Mouse (Mus musculus) midbrain, embryonic 16.5 days (tissue): ENCODE data around the gene Ccdc89. TPM values are rescaled to one million over a fixed set of nuclear protein-coding genes. Genes with fewer than 3 reads are reported as not detected.

Experiments
- ATAC-seq: fragments of 200-750 bp; cut with Nextera tagmentation; 2 replicates; pipeline ENCODE4 v1.8.0; 2017; ENCODE audit warnings: moderate TSS enrichment
- H3K27ac ChIP-seq: fragments of 300-500 bp; sonication (generic); 2 replicates; pipeline ENCODE4 v1.5.1; 2014; ENCODE audit warnings: mild to moderate bottlenecking, low read length, mixed read lengths
- H3K27me3 ChIP-seq: fragments of 300-500 bp; sonication (generic); 2 replicates; pipeline ENCODE4 v1.6.1; 2014; ENCODE audit warnings: low read depth, low read length, mixed read lengths; ENCODE audit not compliant: control insufficient read depth, insufficient read depth
- H3K36me3 ChIP-seq: fragments of 300-500 bp; sonication (generic); 2 replicates; pipeline ENCODE4 v1.6.1; 2014; ENCODE audit warnings: mild to moderate bottlenecking, low read length, moderate library complexity, mixed read lengths; ENCODE audit not compliant: control insufficient read depth, insufficient read depth
- H3K4me1 ChIP-seq: fragments of 300-500 bp; sonication (generic); 2 replicates; pipeline ENCODE4 v1.6.1; 2014; ENCODE audit warnings: mild to moderate bottlenecking, low read length, mixed read lengths; ENCODE audit not compliant: control insufficient read depth, insufficient read depth
- H3K4me2 ChIP-seq: fragments of 300-500 bp; sonication (generic); 2 replicates; pipeline ENCODE4 v1.6.1; 2014; ENCODE audit warnings: mild to moderate bottlenecking, low read length, mixed read lengths
- H3K4me3 ChIP-seq: fragments of 300-500 bp; sonication (generic); 2 replicates; pipeline ENCODE4 v1.5.1; 2014; ENCODE audit warnings: low read depth, mild to moderate bottlenecking, low read length, moderate library complexity, mixed read lengths
- H3K9ac ChIP-seq: fragments of 300-500 bp; sonication (generic); 2 replicates; pipeline ENCODE4 v1.6.1; 2014; ENCODE audit warnings: low read depth, low read length, mixed read lengths
- H3K9me3 ChIP-seq: fragments of 300-500 bp; sonication (generic); replicated peaks from 2 replicates; pipeline ENCODE4 v1.6.1; 2014; ENCODE audit warnings: mild to moderate bottlenecking, low read length, mixed read lengths; ENCODE audit not compliant: control insufficient read depth, poor library complexity, severe bottlenecking
- WGBS: fragments of 180-500 bp; shearing (Covaris S2); extraction: QIAGEN DNeasy Blood & Tissue Kit; methylation state at CpG from one replicate; pipeline ENCODE4 v1.1.7; 2014; 5-methylcytosine and 5-hydroxymethylcytosine counted together
- polyA plus RNA-seq: library from polyadenylated mRNA; unstranded; fragments of >200 nt; fragmentation: Nextera tagmentation; extraction: Ambion mirVana; gene quantifications from 2 replicates; pipeline ENCODE4 v1.2.1, GENCODE M21; 2015

Gene Ccdc89
- polyA plus RNA-seq, 1 experiment from 2014 or later: 2.1 TPM

DNA sequence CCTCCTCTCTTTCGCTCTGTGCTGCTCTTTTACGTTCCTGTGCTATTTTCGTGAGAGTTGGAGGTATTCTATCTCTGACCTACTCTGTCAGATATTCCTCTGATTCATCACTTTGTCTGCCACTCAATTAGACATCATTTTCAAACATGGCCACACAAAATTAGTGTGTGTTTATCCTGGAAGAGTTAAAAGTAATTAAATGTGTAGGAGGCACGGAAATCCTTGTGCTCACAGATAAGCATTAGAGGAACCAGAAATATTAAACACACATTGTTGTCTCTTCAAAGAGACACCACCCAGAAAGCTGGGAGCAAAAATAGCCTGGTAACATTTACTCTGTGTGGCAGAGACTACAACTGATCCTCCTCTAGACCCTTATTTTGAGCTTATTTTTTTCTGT lies 13.7 kb downstream of the Ccdc89 start:
- no peak overlapping the region for H3K4me3 ChIP-seq
- H3K4me1 ChIP-seq: peaks cover 4% of the 10 kb centered on the region
- no peak for ATAC-seq
- H3K4me2 ChIP-seq: no peak overlapping the region
- WGBS: 94% methylated on average over 4 of the region's 4 CpGs
- no peaks in the 10 kb centered on the region for H3K36me3 ChIP-seq
- no peaks in the 10 kb centered on the region for H3K27me3 ChIP-seq
- no peak overlapping the region for H3K9ac ChIP-seq
- no peak overlapping the region for H3K27ac ChIP-seq
- H3K9me3 ChIP-seq: no peaks in the 10 kb centered on the region

- Histone ChIP-seq H3K27me3 (no peaks in the 10 kb centered on the region), H3K9ac (peak overlapping the region; percentile 66), H3K4me2 (peak overlapping the region; percentile 67), H3K4me3 (peak overlapping the region; percentile 99), H3K9me3 (no peaks in the 10 kb centered on the region), H3K27ac (peak overlapping the region; percentile 99), H3K4me1 (peaks cover 9% of the 10 kb centered on the region), H3K36me3 (no peaks in the 10 kb centered on the region)
- ATAC-seq: peak; percentile 16
- 1% methylated on average over 4 of the region's 4 CpGs for WGBS
Observed at GRCm38 (mm10) chr7:90442070-90442469, 15.7 kb downstream of the Ccdc89 start.

DNA sequence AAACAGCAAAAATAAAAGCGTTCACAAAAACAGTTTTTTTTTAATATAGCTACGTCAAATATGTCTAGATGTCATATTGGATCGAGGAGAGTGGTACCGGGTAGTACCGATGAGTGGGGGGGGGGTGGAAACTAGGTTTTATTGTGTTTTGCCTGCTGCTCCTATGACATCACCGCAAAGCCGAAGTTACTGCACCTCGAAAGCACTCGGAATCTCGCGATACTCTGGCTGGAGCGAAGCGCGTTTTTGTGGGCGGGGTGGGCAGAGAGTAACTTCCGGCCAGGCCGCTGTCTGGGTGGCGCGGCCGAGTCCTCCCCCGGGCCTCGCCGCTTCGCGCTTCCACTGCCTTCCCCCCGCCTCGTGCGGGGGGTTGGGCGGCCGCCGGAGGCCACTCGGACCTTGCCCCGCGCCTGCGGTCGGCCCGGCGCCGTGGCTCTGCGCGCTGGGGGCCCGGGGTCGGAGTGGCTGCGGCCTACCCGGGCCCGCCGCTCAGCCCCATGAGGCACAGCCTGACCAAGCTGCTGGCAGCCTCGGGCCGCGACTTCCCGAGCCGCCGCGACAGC lies 16.2 kb downstream of the Ccdc89 start, which contains the start of gene Crebzf:
Crebzf (plus strand) TSS at position 212 of the 563 bp plus-strand sequence.
- no peaks in the 10 kb centered on the region for H3K9me3 ChIP-seq
- H3K27me3 ChIP-seq: no peaks in the 10 kb centered on the region
- no peaks in the 10 kb centered on the region for H3K36me3 ChIP-seq
- 0% methylated on average over 44 of the region's 54 CpGs for WGBS
- peaks cover 12% of the 10 kb centered on the region for H3K4me1 ChIP-seq
- peak within 1 kb of the TSS; percentile 99 for H3K4me3 ChIP-seq
- H3K4me2 ChIP-seq: peak within 1 kb of the TSS; percentile 83
- peak; percentile 97 for ATAC-seq
- peak within 1 kb of the TSS; percentile 99 for H3K9ac ChIP-seq
- peak within 1 kb of the TSS; percentile 99 for H3K27ac ChIP-seq

- Histone ChIP-seq H3K27me3 (no peaks in the 10 kb centered on the region), H3K9me3 (no peaks in the 10 kb centered on the region), H3K4me3 (peak overlapping the region; percentile 99), H3K36me3 (no peaks in the 10 kb centered on the region), H3K4me1 (peaks cover 13% of the 10 kb centered on the region), H3K27ac (peak overlapping the region; percentile 99), H3K4me2 (peak overlapping the region; percentile 83), H3K9ac (peak overlapping the region; percentile 99)
- under 1% methylated on average over 109 of the region's 123 CpGs for WGBS
- peak; percentile 76 for ATAC-seq
Observed at GRCm38 (mm10) chr7:90443101-90444091, 17.0 kb downstream of the Ccdc89 start.

DNA sequence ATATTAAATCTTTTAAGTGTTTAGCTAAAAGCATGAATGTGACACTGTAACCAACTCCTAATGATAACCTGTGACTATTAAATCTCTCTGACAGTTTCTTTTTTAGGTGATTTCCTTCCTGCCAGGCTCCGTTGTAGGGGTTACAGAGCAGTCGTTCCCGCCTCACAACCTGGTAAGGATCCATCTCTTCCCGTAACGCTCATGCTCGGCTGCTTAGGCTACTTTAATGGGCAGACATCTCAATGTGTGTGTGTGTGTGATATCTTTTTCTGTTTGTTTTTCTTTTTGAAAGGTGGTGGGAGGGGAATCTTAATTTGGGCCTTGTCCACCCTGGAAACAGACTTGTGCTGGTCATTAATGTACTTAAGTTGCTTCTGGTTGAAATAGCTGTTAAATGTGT lies 17.8 kb downstream of the Ccdc89 start:
- Histone ChIP-seq H3K27ac (no peak overlapping the region), H3K4me2 (peak overlapping the region; percentile 83), H3K9me3 (no peaks in the 10 kb centered on the region), H3K9ac (peak overlapping the region; percentile 99), H3K27me3 (no peaks in the 10 kb centered on the region), H3K4me1 (peaks cover 15% of the 10 kb centered on the region), H3K36me3 (peaks cover 2% of the 10 kb centered on the region; the same call in 1 of the 2 replicates), H3K4me3 (peak overlapping the region; percentile 99)
- no peak for ATAC-seq
- 0% methylated on average over 6 of the region's 6 CpGs for WGBS

DNA sequence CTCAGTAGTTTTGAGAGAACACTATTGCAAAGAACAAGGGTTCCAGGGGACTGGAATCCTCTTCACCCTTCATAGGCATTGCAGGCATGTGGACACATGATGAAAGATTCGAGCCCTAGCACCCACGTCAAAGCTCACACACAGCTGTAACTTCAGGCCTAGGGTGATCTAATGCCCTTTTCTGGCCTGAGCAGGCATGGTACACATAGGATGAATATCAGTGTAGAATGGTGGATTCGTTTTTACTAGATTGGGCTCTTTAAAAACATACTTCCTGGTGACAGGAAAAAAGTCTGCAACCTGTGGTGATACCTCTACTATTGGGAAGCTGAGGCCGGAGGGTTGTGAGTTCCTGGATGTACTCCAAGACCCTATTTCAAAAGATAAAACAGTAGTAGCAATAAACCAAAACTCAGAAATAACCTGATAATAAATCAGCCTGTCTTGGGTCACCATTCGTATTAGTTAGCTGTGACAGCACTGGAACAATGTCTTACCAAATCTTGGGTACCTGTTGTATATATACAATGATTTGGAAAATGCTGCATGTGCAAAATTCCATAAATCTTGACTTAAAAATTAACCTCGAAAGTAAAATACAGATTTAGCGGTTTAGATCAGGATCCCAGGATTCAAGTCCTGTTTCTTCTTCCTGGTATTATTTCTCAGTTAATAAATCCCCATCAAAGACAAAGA lies 29.9 kb downstream of the Ccdc89 start:
- Histone ChIP-seq H3K27me3 (no peaks in the 10 kb centered on the region), H3K4me3 (peak overlapping the region; percentile 84), H3K4me1 (peaks cover 15% of the 10 kb centered on the region), H3K27ac (peak overlapping the region; percentile 93), H3K36me3 (peaks cover 4% of the 10 kb centered on the region; the same call in 1 of the 2 replicates), H3K9me3 (no peaks in the 10 kb centered on the region), H3K9ac (peak overlapping the region; percentile 87), H3K4me2 (peak overlapping the region; percentile 84)
- 37% methylated on average over 7 of the region's 7 CpGs for WGBS
- no peak for ATAC-seq

DNA sequence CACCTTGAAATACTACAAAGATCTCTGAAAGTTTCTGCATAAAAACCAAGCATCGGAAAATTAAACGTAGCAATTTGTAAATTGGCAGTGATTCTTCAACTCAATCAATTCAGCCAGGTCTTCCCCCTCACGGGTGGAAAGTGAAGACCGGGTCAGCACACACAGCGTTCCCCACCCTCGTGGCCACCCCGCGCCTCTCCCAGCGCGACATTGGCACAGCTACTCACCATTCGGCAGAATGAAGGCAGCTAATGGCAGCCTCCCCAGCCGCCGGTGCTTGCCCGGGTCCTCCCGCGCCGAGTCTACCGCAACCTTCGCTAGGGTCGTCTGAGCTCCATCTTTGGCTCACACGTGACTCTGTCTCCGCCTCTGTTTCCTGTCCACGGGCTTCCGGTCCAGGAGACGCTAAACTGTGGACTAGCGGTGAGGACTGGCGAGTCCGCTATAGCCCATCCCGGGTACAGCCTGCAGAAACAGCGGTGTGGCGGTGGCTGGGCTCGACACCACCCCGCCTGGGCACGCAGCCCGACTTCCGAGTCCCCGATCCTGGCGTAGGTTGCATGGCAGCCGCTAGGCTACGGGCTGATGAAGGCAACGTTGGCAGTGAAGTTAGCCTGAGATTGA lies 30.6 kb downstream of the Ccdc89 start, which contains the start of gene Tmem126a:
Tmem126a (minus strand) TSS at position 385 of the 624 bp plus-strand sequence.
- ATAC-seq: peak; percentile 99
- under 1% methylated on average over 41 of the region's 41 CpGs for WGBS
- no peaks in the 10 kb centered on the region for H3K9me3 ChIP-seq

GRCm38 (mm10) chr7:90457517-90457916 lies 31.1 kb downstream of the Ccdc89 start:
- 0 out of 2 replicates have a peak, but pooled peaks cover 4% of the 10 kb centered on the region for H3K36me3 ChIP-seq
- ATAC-seq: peak; percentile 80
- WGBS: 10% methylated on average over 10 of the region's 10 CpGs

More for the DNA sequence above, 30.6 kb downstream of the Ccdc89 start, which contains the start of gene Tmem126a:
- Histone ChIP-seq H3K27ac (peak within 1 kb of the TSS; percentile 93), H3K4me3 (peak within 1 kb of the TSS; percentile 84), H3K27me3 (no peaks in the 10 kb centered on the region), H3K9ac (peak within 1 kb of the TSS; percentile 87), H3K36me3 (0 out of 2 replicates have a peak, but pooled peaks cover 4% of the 10 kb centered on the region), H3K4me1 (peaks cover 15% of the 10 kb centered on the region), H3K4me2 (peak within 1 kb of the TSS; percentile 84)

More at GRCm38 (mm10) chr7:90457517-90457916, 31.1 kb downstream of the Ccdc89 start:
- Histone ChIP-seq H3K4me2 (peak overlapping the region; percentile 84), H3K27ac (peak overlapping the region; percentile 93), H3K27me3 (no peaks in the 10 kb centered on the region), H3K9ac (peak overlapping the region; percentile 87), H3K9me3 (no peaks in the 10 kb centered on the region), H3K4me3 (peak overlapping the region; percentile 84), H3K4me1 (peaks cover 15% of the 10 kb centered on the region)
